Mouse (Mus musculus): ENCODE measurements around the gene Arap1. TPM values are rescaled to one million over a fixed set of nuclear protein-coding genes. Genes with fewer than 3 reads are reported as not detected.
A peak's percentile ranks its signal among the peaks of the same experiment; 100 is the strongest.

The Arap1 gene
- polyA plus RNA-seq, 1 experiment from 2014 or later, result 33.9 TPM

DNA sequence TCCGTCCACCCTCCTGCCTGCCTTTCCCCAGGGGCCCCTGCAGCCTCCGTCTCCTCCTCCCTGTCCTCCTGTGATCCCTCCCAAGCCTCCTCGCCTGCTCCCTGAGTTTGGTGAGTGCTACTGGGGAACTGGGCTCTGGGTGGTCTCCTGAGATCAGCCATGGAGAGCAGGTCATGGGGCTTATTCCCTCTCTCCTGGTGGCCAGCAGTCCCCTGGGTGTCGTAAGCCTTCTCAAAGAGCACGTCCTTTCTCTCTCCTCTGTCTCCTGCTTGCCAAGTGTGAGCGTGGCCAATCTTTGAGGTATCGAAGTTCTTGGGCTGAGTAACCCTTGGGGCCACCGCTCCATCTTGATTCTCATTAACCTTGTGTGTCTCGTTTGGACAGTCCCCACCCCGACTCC lies 37.1 kb downstream of the Arap1 start:
- H3K9ac ChIP-seq (ENCODE audit: low read depth, low read length), result no peak overlapping the region
- no peaks in the 10 kb centered on the region for H3K9me3 ChIP-seq (ENCODE audit: control insufficient read depth, low read length)
- no peaks in the 10 kb centered on the region for H3K27me3 ChIP-seq (replicated peaks; ENCODE audit: control insufficient read depth, insufficient read depth, low read length)
- 58% methylated on average over 10 of the region's 10 CpGs for WGBS
- H3K27ac ChIP-seq (ENCODE audit: low read depth, low read length), result peak overlapping the region; percentile 50; the same call in 1 of the 2 replicates
- peak overlapping the region; percentile 45; the same call in 1 of the 2 replicates for H3K4me2 ChIP-seq
- H3K4me1 ChIP-seq (replicated peaks; ENCODE audit: control insufficient read depth, insufficient read depth, low read length), result peaks cover 33% of the 10 kb centered on the region
- H3K36me3 ChIP-seq (ENCODE audit: control insufficient read depth, insufficient read depth, low read length), result 0 out of 2 replicates have a peak, but pooled peaks cover 5% of the 10 kb centered on the region
- ATAC-seq (replicated peaks; ENCODE audit: low FRiP score), result no peak
- H3K4me3 ChIP-seq (ENCODE audit: low read depth, low read length), result no peak overlapping the region
- no peak for DNase-seq (ENCODE audit: low spot score)

DNA sequence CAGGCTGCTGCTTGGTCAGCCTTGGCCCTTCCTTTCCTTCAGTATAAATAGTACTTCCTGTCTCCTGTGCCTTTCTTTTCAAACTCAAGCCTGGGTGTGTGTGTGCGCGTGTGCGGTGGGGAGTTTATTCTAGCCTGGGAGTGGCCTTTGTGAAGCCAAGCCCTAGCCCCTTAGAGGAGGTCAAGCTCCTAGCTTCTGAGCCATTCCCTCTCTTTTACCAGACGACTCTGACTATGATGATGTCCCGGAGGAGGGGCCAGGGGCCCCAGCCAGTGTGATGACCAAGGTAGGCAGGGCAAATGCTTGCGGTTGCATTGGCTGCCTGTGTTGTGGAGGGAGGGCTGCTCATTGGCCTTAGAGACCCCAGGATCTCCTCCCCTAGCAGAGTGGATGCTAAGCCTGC lies 37.5 kb downstream of the Arap1 start:
- H3K4me1 ChIP-seq (replicated peaks; ENCODE audit: control insufficient read depth, insufficient read depth, low read length), result peaks cover 35% of the 10 kb centered on the region
- ATAC-seq (replicated peaks; ENCODE audit: low FRiP score) (peak; percentile 48), DNase-seq (ENCODE audit: low spot score) (peak; percentile 56)
- H3K9me3 ChIP-seq (ENCODE audit: control insufficient read depth, low read length), result no peaks in the 10 kb centered on the region
- H3K9ac ChIP-seq (ENCODE audit: low read depth, low read length), result 0 out of 2 replicates have a peak overlapping the region, but pooled peaks have one; percentile 10
- peak overlapping the region; percentile 39 for H3K27ac ChIP-seq (ENCODE audit: low read depth, low read length)
- WGBS, result 29% methylated on average over 6 of the region's 6 CpGs
- H3K27me3 ChIP-seq (replicated peaks; ENCODE audit: control insufficient read depth, insufficient read depth, low read length), result no peaks in the 10 kb centered on the region
- H3K36me3 ChIP-seq (ENCODE audit: control insufficient read depth, insufficient read depth, low read length), result 0 out of 2 replicates have a peak, but pooled peaks cover 5% of the 10 kb centered on the region
- peak overlapping the region; percentile 45 for H3K4me2 ChIP-seq
- H3K4me3 ChIP-seq (ENCODE audit: low read depth, low read length), result no peak overlapping the region

DNA sequence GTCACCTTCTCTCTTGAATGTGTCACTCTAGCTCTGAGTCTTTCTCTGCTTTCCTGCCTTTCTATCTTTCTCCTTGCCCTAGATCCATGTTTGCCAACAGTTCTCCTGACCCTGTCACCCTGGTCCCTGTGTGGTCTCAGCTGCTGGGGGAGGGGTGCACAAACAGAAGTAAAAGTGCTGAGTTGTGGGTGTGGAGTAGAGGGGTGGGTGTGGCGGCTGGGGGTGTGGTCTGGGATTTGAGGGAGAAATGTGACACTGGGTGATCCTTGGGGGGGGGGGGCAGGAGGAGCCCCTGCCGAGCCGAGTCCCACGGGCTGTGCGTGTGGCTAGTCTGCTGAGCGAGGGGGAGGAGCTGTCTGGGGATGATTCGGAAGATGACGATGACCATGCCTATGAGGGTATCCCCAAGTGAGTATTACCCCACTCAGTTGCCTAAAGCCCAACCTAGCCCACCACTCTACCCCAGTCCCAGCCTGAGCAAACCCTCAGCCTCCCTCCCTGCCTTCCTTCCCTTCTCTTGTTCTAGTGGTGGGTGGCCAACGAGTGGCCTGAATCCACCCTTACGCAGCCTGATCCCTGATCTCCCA lies 38.1 kb downstream of the Arap1 start:
- H3K27me3 ChIP-seq (replicated peaks; ENCODE audit: control insufficient read depth, insufficient read depth, low read length), result no peaks in the 10 kb centered on the region
- no peak overlapping the region for H3K4me3 ChIP-seq (ENCODE audit: low read depth, low read length)
- H3K4me1 ChIP-seq (replicated peaks; ENCODE audit: control insufficient read depth, insufficient read depth, low read length), result peaks cover 35% of the 10 kb centered on the region
- peak overlapping the region; percentile 39 for H3K27ac ChIP-seq (ENCODE audit: low read depth, low read length)
- no peak for DNase-seq (ENCODE audit: low spot score)
- H3K9ac ChIP-seq (ENCODE audit: low read depth, low read length), result 0 out of 2 replicates have a peak overlapping the region, but pooled peaks have one; percentile 10
- H3K9me3 ChIP-seq (ENCODE audit: control insufficient read depth, low read length), result no peaks in the 10 kb centered on the region
- ATAC-seq (replicated peaks; ENCODE audit: low FRiP score), result peak; percentile 16; the same call in 1 of the 2 replicates
- H3K36me3 ChIP-seq (ENCODE audit: control insufficient read depth, insufficient read depth, low read length), result 0 out of 2 replicates have a peak, but pooled peaks cover 5% of the 10 kb centered on the region
- 55% methylated on average over 10 of the region's 10 CpGs for WGBS
- H3K4me2 ChIP-seq, result peak overlapping the region; percentile 45

DNA sequence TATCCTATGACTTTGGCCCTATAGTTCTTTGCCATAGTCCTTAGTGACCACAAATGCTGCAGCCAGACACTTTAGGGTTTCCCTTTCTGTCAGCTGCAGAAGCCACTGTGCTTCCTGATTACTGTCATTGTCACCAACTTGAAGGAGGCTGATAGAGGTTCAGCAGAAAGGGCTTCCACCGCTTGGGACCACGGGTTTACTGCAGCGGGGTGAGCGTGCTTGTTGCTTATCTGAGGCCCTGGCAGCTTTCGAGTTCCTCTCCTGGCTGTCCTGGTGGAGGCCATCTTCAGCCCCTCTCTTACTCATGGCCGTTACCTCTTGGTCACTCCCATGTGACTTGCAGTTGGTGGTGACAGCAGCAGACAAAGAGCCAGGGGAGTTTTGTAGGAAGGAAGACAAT lies 41.4 kb downstream of the Arap1 start:
- DNase-seq (ENCODE audit: low spot score) (no peak), ATAC-seq (replicated peaks; ENCODE audit: low FRiP score) (no peak)
- peaks cover 31% of the 10 kb centered on the region for H3K4me1 ChIP-seq (replicated peaks; ENCODE audit: control insufficient read depth, insufficient read depth, low read length)
- no peaks in the 10 kb centered on the region for H3K9me3 ChIP-seq (ENCODE audit: control insufficient read depth, low read length)
- no peak overlapping the region for H3K9ac ChIP-seq (ENCODE audit: low read depth, low read length)
- H3K4me2 ChIP-seq, result no peak overlapping the region
- H3K4me3 ChIP-seq (ENCODE audit: low read depth, low read length), result no peak overlapping the region
- no peak overlapping the region for H3K27ac ChIP-seq (ENCODE audit: low read depth, low read length)
- no peaks in the 10 kb centered on the region for H3K27me3 ChIP-seq (replicated peaks; ENCODE audit: control insufficient read depth, insufficient read depth, low read length)
- 0 out of 2 replicates have a peak, but pooled peaks cover 7% of the 10 kb centered on the region for H3K36me3 ChIP-seq (ENCODE audit: control insufficient read depth, insufficient read depth, low read length)
- WGBS, result 60% methylated on average over 6 of the region's 6 CpGs

DNA sequence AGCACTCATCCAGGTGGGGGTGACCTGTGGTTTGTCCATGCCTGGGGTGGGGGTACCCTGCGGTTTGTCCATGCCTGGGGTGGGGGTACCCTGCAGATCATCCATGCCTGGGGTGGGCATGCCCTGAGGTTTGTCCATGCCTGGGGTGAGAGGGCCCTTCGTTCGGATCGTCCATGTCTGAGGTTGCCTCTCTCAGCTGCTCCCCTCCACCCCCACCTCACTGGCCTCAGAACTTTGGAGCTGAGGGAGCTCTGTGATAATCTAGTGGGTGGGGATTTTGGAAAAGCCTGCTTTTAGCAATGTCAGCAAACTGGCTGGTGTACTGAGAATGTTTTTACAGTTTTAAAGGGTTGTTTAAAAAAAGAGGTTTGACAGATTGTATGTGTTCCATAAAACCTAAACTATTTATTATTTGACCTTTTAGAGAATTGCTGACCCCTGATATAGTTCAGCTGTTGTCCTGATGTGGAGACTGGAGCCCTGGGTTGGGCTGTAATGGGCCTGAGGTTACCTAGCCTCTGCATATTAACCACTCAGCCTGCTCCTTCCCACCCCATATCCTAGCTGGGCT lies 44.1 kb downstream of the Arap1 start:
- ATAC-seq (replicated peaks; ENCODE audit: low FRiP score), result no peak
- H3K36me3 ChIP-seq (ENCODE audit: control insufficient read depth, insufficient read depth, low read length), result peaks cover 12% of the 10 kb centered on the region

DNA sequence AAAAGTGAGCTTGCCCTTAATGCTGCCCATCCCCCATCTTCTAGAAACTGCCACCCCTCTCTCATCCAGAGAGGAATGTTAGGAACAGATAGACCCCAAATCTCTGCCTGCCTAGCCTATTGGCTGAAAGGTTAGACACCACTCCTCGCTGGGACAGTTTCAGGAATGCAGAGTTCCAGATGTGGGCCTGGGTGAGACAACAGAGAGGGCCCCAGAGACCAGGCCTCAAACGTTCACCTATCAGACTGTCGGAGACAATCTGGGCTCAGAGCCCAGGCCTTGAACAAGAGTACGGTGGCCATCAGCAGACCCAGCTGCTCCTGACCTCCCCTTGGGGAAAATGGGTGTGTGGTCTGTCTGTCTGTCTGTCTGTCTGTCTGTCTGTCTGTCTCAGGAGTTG lies 45.1 kb downstream of the Arap1 start:
- H3K9me3 ChIP-seq (ENCODE audit: control insufficient read depth, low read length), result no peaks in the 10 kb centered on the region
- peaks cover 21% of the 10 kb centered on the region for H3K36me3 ChIP-seq (ENCODE audit: control insufficient read depth, insufficient read depth, low read length)

More for the DNA sequence above, 44.1 kb downstream of the Arap1 start:
- no peak overlapping the region; the same call in 1 of the 2 replicates for H3K27ac ChIP-seq (ENCODE audit: low read depth, low read length)
- WGBS, result 73% methylated on average over 4 of the region's 4 CpGs
- H3K9ac ChIP-seq (ENCODE audit: low read depth, low read length), result no peak overlapping the region
- no peak overlapping the region for H3K4me2 ChIP-seq
- peaks cover 12% of the 10 kb centered on the region for H3K4me1 ChIP-seq (replicated peaks; ENCODE audit: control insufficient read depth, insufficient read depth, low read length)
- no peaks in the 10 kb centered on the region for H3K9me3 ChIP-seq (ENCODE audit: control insufficient read depth, low read length)
- no peaks in the 10 kb centered on the region for H3K27me3 ChIP-seq (replicated peaks; ENCODE audit: control insufficient read depth, insufficient read depth, low read length)
- DNase-seq (ENCODE audit: low spot score), result no peak
- H3K4me3 ChIP-seq (ENCODE audit: low read depth, low read length), result no peak overlapping the region

DNA sequence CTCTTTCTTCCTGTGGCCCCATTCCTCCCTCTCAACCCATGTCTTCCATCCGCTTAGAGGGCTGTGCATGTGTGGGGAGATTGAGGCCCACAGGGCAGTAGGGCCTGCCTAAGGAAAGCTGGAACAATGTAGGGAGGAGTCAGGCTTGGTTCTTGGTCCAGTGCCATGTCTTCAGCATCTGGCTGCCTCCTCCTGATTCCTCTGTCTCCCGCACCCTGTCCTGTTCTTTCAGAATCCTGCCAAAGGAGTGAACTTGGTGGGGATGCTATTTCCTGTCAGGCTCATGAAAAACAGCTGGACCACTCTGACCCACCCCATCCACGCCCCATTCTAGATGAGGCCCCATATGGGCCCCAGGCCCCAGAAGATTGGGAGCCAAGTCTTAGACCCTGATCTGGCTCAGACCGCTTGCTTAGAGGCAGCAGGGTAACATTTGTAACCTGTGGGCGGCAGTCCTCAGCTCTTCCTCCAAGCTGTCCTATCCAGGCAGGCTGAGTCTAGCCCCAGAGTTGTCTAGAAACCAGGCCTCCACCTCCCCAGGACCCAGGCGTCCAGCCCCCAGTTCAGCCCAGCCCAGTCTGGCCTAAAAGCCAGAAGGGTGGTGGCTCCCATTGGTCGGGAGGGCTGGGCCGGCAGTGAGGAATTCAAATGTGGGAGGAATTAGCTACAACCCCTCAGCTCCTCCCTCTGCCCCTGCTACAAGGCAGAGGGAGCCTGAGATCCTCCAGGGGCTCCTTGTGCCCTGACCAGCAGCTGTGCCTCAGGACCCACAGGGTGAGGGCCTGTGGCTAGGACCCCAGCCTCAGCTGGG lies 46.0 kb downstream of the Arap1 start:
- Histone ChIP-seq H3K4me1 (replicated peaks; ENCODE audit: control insufficient read depth, insufficient read depth, low read length) (peaks cover 12% of the 10 kb centered on the region), H3K27me3 (replicated peaks; ENCODE audit: control insufficient read depth, insufficient read depth, low read length) (no peaks in the 10 kb centered on the region), H3K36me3 (ENCODE audit: control insufficient read depth, insufficient read depth, low read length) (peaks cover 22% of the 10 kb centered on the region), H3K27ac (ENCODE audit: low read depth, low read length) (peak overlapping the region; percentile 80), H3K9ac (ENCODE audit: low read depth, low read length) (no peak overlapping the region), H3K4me3 (ENCODE audit: low read depth, low read length) (peak overlapping the region; percentile 10; the same call in 1 of the 2 replicates), H3K9me3 (ENCODE audit: control insufficient read depth, low read length) (no peaks in the 10 kb centered on the region), H3K4me2 (peak overlapping the region; percentile 48)
- peak; percentile 38; the same call in 1 of the 2 replicates for ATAC-seq (replicated peaks; ENCODE audit: low FRiP score)
- DNase-seq (ENCODE audit: low spot score), result no peak
- WGBS, result 56% methylated on average over 8 of the region's 8 CpGs

More for the DNA sequence above, 45.1 kb downstream of the Arap1 start:
- ATAC-seq (replicated peaks; ENCODE audit: low FRiP score) (no peak), DNase-seq (ENCODE audit: low spot score) (no peak)
- Histone ChIP-seq H3K4me2 (no peak overlapping the region), H3K4me1 (replicated peaks; ENCODE audit: control insufficient read depth, insufficient read depth, low read length) (peaks cover 12% of the 10 kb centered on the region), H3K27ac (ENCODE audit: low read depth, low read length) (peak overlapping the region; percentile 80), H3K27me3 (replicated peaks; ENCODE audit: control insufficient read depth, insufficient read depth, low read length) (no peaks in the 10 kb centered on the region), H3K4me3 (ENCODE audit: low read depth, low read length) (no peak overlapping the region), H3K9ac (ENCODE audit: low read depth, low read length) (no peak overlapping the region)
- 44% methylated on average over 4 of the region's 4 CpGs for WGBS

DNA sequence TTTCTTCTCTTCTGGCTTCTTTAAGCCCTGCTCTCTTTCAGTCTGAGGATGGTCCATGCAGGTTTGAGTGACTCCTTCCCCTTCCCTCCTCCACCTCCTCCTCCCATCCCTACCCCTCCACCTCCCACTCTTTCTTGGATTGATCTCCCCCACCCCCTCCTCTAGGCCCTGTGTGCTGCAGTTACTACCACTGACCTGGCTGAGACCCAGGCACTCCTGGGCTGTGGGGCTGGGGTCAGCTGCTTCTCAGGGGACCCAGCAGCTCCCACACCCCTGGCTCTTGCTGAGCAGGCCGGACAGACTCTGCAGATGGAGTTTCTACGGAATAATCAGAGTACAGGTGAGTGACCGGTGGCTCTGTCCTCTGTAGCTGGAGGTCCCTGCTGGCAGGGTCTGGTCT lies 46.7 kb downstream of the Arap1 start:
- no peak for ATAC-seq (replicated peaks; ENCODE audit: low FRiP score)
- peaks cover 24% of the 10 kb centered on the region for H3K36me3 ChIP-seq (ENCODE audit: control insufficient read depth, insufficient read depth, low read length)

More for the DNA sequence above, 46.7 kb downstream of the Arap1 start:
- Histone ChIP-seq H3K27me3 (replicated peaks; ENCODE audit: control insufficient read depth, insufficient read depth, low read length) (no peaks in the 10 kb centered on the region), H3K9ac (ENCODE audit: low read depth, low read length) (no peak overlapping the region), H3K4me2 (peak overlapping the region; percentile 48), H3K4me1 (replicated peaks; ENCODE audit: control insufficient read depth, insufficient read depth, low read length) (peaks cover 12% of the 10 kb centered on the region), H3K4me3 (ENCODE audit: low read depth, low read length) (peak overlapping the region; percentile 10; the same call in 1 of the 2 replicates), H3K9me3 (ENCODE audit: control insufficient read depth, low read length) (no peaks in the 10 kb centered on the region), H3K27ac (ENCODE audit: low read depth, low read length) (peak overlapping the region; percentile 80)
- 77% methylated on average over 3 of the region's 3 CpGs for WGBS
- no peak for DNase-seq (ENCODE audit: low spot score)
